Mouse (Mus musculus): ENCODE results near the gene Pifo. TPM values are rescaled to one million over a fixed set of nuclear protein-coding genes. Genes with fewer than 3 reads are reported as not detected.

Pifo gene
- total and polyA plus RNA-seq, 3 experiments: 7.7 to 13.7 (median 8.1) TPM

- Histone ChIP-seq H3K36me3 (replicated peaks in 1 of 2; ENCODE audit: control insufficient read depth in 1 of 2, insufficient read depth in 1 of 2, low read length in 1 of 2) (peaks cover 0 to 5% of the 10 kb centered on the region in 2 experiments), H3K4me3 (replicated peaks in 1 of 3; ENCODE audit: low read depth in 2 of 3, low read length in 2 of 3, poor library complexity in 1 of 3) (no peak overlapping the region), H3K27ac (ENCODE audit: insufficient read depth, low read depth) (no peak overlapping the region), H3K4me2 (ENCODE audit: insufficient read depth, low read depth, poor library complexity, severe bottlenecking) (no peak overlapping the region), H3K9ac (ENCODE audit: insufficient read depth, low read depth) (no peak overlapping the region), H3K9me3 (replicated peaks; ENCODE audit: low read length) (no peaks in the 10 kb centered on the region), H3K79me2 (replicated peaks; ENCODE audit: control insufficient read depth, extremely low read depth, insufficient read depth, poor library complexity, severe bottlenecking) (no peaks in the 10 kb centered on the region), H3K27me3 (replicated peaks) (no peaks in the 10 kb centered on the region), H3K4me1 (ENCODE audit: control insufficient read depth in 1 of 2, insufficient read depth in 2 of 2) (no peaks in the 10 kb centered on the region)
- TF ChIP-seq IRF4 (IDR thresholded peaks at IDR 0.05; ENCODE audit: low read depth, low read length): no peak
- no peak for TF ChIP-seq CHD2 (IDR thresholded peaks at IDR 0.05; ENCODE audit: low read length)
- TF ChIP-seq HCFC1 (IDR thresholded peaks at IDR 0.05; ENCODE audit: low read depth, low read length): no peak
- TF ChIP-seq MYC (IDR thresholded peaks at IDR 0.05; ENCODE audit: low read depth, low read length): no peak
- no peak for TF ChIP-seq TBP (conservative IDR thresholded peaks at IDR 0.05; ENCODE audit: low read depth, low read length)
- TF ChIP-seq PAX5 (IDR thresholded peaks at IDR 0.05; ENCODE audit: low read length): no peak
- no peak for TF ChIP-seq ELF1 (IDR thresholded peaks at IDR 0.05; ENCODE audit: low read depth, low read length)
- no peak for TF ChIP-seq RCOR1 (conservative IDR thresholded peaks at IDR 0.05; ENCODE audit: low read depth, low read length)
- no peak for TF ChIP-seq POLR2A (IDR thresholded peaks at IDR 0.05; ENCODE audit: low read depth, low read length)
- no peak for TF ChIP-seq TCF12 (IDR thresholded peaks at IDR 0.05; ENCODE audit: low read depth, low read length)
- TF ChIP-seq MXI1 (IDR thresholded peaks at IDR 0.05; ENCODE audit: low read depth, low read length): no peak
- TF ChIP-seq GABPA (IDR thresholded peaks at IDR 0.05; ENCODE audit: insufficient replicate concordance, low read depth, low read length): no peak
- no peak for TF ChIP-seq EP300 (IDR thresholded peaks at IDR 0.05; ENCODE audit: low read length)
- TF ChIP-seq BHLHE40 (IDR thresholded peaks at IDR 0.05; ENCODE audit: low read depth, low read length): no peak
- in situ Hi-C loops (cut with MboI; ENCODE audit: low pct_ligation_motif_present, low pct_unique_long_range_greater_than_20kb, low sequenced_read_pairs) (no loop called here), dilution Hi-C loops (cut with MboI; ENCODE audit: extremely low pct_ligation_motif_present, extremely low pct_unique_long_range_greater_than_20kb, low sequenced_read_pairs) (no loop called here)
- DNase-seq (ENCODE audit: extremely low read depth): no peak
Measured at GRCm38 (mm10) chr3:106051896-106052295, 37.5 kb upstream of the Pifo start.

DNA sequence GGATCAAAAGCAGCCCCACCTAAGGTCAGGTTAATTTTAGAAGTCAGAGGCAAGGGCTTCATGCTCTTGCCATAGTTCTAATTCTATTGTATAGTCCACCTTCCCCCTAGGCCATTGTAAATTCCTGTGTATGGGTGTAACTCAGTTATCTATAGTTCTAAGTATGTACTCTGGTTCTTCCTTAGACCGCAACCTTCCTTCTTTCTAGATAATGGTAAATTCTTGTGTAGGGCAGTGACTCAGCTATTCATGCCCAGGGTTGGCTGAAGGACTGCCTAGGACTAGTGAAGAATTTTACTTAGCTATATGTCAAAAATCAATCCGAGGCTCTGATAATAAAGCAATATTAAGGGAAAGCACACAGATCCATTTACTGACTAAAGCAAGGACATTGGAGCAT lies 25.9 kb upstream of the Pifo start:
- no peaks in the 10 kb centered on the region for H3K4me1 ChIP-seq (ENCODE audit: control insufficient read depth in 1 of 2, insufficient read depth in 2 of 2)
- in situ Hi-C loops (cut with MboI; ENCODE audit: low pct_ligation_motif_present, low pct_unique_long_range_greater_than_20kb, low sequenced_read_pairs): no loop called here
- no peaks in the 10 kb centered on the region for H3K9me3 ChIP-seq (replicated peaks; ENCODE audit: low read length)
- no peaks in the 10 kb centered on the region for H3K36me3 ChIP-seq (replicated peaks in 1 of 2; ENCODE audit: control insufficient read depth in 1 of 2, insufficient read depth in 1 of 2, low read length in 1 of 2)
- no peaks in the 10 kb centered on the region for H3K27me3 ChIP-seq (replicated peaks)
- DNase-seq (ENCODE audit: extremely low read depth): no peak
- no peak overlapping the region for H3K4me3 ChIP-seq (replicated peaks in 1 of 3; ENCODE audit: low read depth in 2 of 3, low read length in 2 of 3, poor library complexity in 1 of 3)
- H3K4me2 ChIP-seq (ENCODE audit: insufficient read depth, low read depth, poor library complexity, severe bottlenecking): no peak overlapping the region
- no peak overlapping the region for H3K9ac ChIP-seq (ENCODE audit: insufficient read depth, low read depth)
- no peak overlapping the region for H3K27ac ChIP-seq (ENCODE audit: insufficient read depth, low read depth)
- dilution Hi-C loops (cut with MboI; ENCODE audit: extremely low pct_ligation_motif_present, extremely low pct_unique_long_range_greater_than_20kb, low sequenced_read_pairs): no loop called here
- H3K79me2 ChIP-seq (replicated peaks; ENCODE audit: control insufficient read depth, extremely low read depth, insufficient read depth, poor library complexity, severe bottlenecking): no peaks in the 10 kb centered on the region
- no peak for TF ChIP-seq PAX5 (IDR thresholded peaks at IDR 0.05; ENCODE audit: low read length)
- TF ChIP-seq TCF12 (IDR thresholded peaks at IDR 0.05; ENCODE audit: low read depth, low read length): no peak
- no peak for TF ChIP-seq CHD2 (IDR thresholded peaks at IDR 0.05; ENCODE audit: low read length)
- no peak for TF ChIP-seq SMC3 (IDR thresholded peaks at IDR 0.05; ENCODE audit: low read depth, low read length)
- TF ChIP-seq HCFC1 (IDR thresholded peaks at IDR 0.05; ENCODE audit: low read depth, low read length): no peak
- no peak for TF ChIP-seq BHLHE40 (IDR thresholded peaks at IDR 0.05; ENCODE audit: low read depth, low read length)
- TF ChIP-seq POLR2A (IDR thresholded peaks at IDR 0.05; ENCODE audit: low read depth, low read length): no peak
- no peak for TF ChIP-seq RCOR1 (conservative IDR thresholded peaks at IDR 0.05; ENCODE audit: low read depth, low read length)
- no peak for TF ChIP-seq KAT2A (IDR thresholded peaks at IDR 0.05; ENCODE audit: insufficient replicate concordance, low read length)
- TF ChIP-seq RAD21 (IDR thresholded peaks at IDR 0.05; ENCODE audit: low read depth, low read length): no peak
- no peak for TF ChIP-seq ZC3H11A (IDR thresholded peaks at IDR 0.05; ENCODE audit: low read depth, low read length)
- no peak for TF ChIP-seq UBTF (IDR thresholded peaks at IDR 0.05; ENCODE audit: low read depth, low read length)
- TF ChIP-seq EP300 (IDR thresholded peaks at IDR 0.05; ENCODE audit: low read length): no peak
